ENCODE assay signal across 8 mouse cellular contexts in the genomic region with DNA sequence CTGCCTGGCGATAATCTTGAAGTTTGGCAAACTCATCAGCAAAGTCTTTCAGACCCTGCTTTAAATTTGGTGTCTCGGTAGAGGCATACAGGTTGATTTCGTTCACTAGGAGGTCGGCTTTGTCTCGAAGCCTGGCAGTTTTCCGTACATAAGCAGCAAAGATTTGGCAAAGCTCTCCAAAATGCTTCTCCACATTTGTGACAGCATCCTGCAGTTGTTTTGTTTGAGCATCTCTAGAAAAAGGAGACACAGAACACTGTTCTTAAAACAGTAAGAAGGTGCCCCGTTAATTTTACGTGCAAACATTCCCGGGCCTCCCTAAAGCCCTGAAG. TPM values are rescaled to one million over a fixed set of nuclear protein-coding genes. Genes with fewer than 3 reads are reported as not detected.
DNase-seq lines count a peak whose midpoint lies in the region; ATAC-seq and TF ChIP-seq lines count a peak whose summit lies in the region.

No protein-coding gene starts in this region.

- no peak for DNase-seq in cerebellum, adult 2 months
- DNase-seq in cerebellum, adult 9-10 months, result no peak
- no peak for DNase-seq in spleen, adult 2 months (ENCODE audit: low read depth in 1 of 2, low spot score in 2 of 2)
- DNase-seq in spleen, postnatal 14 days (ENCODE audit: low spot score in 2 of 2), result no peak
- DNase-seq in limb, embryonic 14.5 days (ENCODE audit: low spot score), result no peak
- DNase-seq in Muller cell, postnatal 12 days (ENCODE audit: inconsistent ontology term), result no peak
- no peak for DNase-seq in cerebellum, adult 11 months

- H3K4me2 ChIP-seq in limb, embryonic 14.5 days (replicated peaks; ENCODE audit: low read depth, low read length, severe bottlenecking), result peak overlapping the region; percentile 76
- peak overlapping the region; percentile 63 for H3K4me2 ChIP-seq in stomach, embryonic 15.5 days

- no peaks in the 10 kb centered on the region for H3K4me1 ChIP-seq in cerebellum, adult 2 months (ENCODE audit: control insufficient read depth, insufficient read depth, low read length)
- H3K4me1 ChIP-seq in spleen, adult 2 months (ENCODE audit: control insufficient read depth, insufficient read depth, insufficient read length), result peaks cover 4% of the 10 kb centered on the region; the same call in 1 of the 2 replicates
- H3K4me1 ChIP-seq in limb, embryonic 14.5 days (ENCODE audit: control insufficient read depth, insufficient read depth, low read length), result peaks cover 9% of the 10 kb centered on the region
- H3K4me1 ChIP-seq in stomach, embryonic 15.5 days, result peaks cover 6% of the 10 kb centered on the region; the same call in 1 of the 2 replicates

- no peaks in the 10 kb centered on the region for H3K27me3 ChIP-seq in cerebellum, adult 2 months (ENCODE audit: control insufficient read depth, insufficient read depth, low read length)
- peaks cover 5% of the 10 kb centered on the region for H3K27me3 ChIP-seq in spleen, adult 2 months (ENCODE audit: control insufficient read depth, insufficient read depth, low read length)
- no peaks in the 10 kb centered on the region for H3K27me3 ChIP-seq in limb, embryonic 14.5 days (ENCODE audit: control insufficient read depth, insufficient read depth, low read length)
- H3K27me3 ChIP-seq in stomach, embryonic 15.5 days (replicated peaks), result no peaks in the 10 kb centered on the region

- ATAC-seq in limb, embryonic 14.5 days (ENCODE audit: low FRiP score, low read depth), result no peak
- ATAC-seq in stomach, embryonic 15.5 days (ENCODE audit: insufficient read depth, low FRiP score, low read depth), result no peak

- H3K9ac ChIP-seq in limb, embryonic 14.5 days (ENCODE audit: low read depth, low read length, severe bottlenecking), result peak overlapping the region; percentile 99
- H3K9ac ChIP-seq in stomach, embryonic 15.5 days, result peak overlapping the region; percentile 87

- H3K36me3 ChIP-seq in spleen, adult 2 months (ENCODE audit: control insufficient read depth, insufficient read depth, low read length), result no peaks in the 10 kb centered on the region; the same call in 1 of the 2 replicates
- H3K36me3 ChIP-seq in limb, embryonic 14.5 days (ENCODE audit: control insufficient read depth, insufficient read depth, low read length), result peaks cover 28% of the 10 kb centered on the region
- peaks cover 8% of the 10 kb centered on the region; the same call in 1 of the 2 replicates for H3K36me3 ChIP-seq in stomach, embryonic 15.5 days

- no peak for TF ChIP-seq CTCF in cerebellum, adult 2 months (IDR thresholded peaks at IDR 0.05; ENCODE audit: borderline replicate concordance, insufficient read depth, low read depth, low read length)
- TF ChIP-seq CTCF in spleen, adult 2 months (IDR thresholded peaks at IDR 0.05; ENCODE audit: extremely low read depth, insufficient read depth, insufficient read length, insufficient replicate concordance), result no peak

- peak overlapping the region; percentile 72 for H3K4me3 ChIP-seq in cerebellum, adult 2 months (replicated peaks; ENCODE audit: insufficient read depth, low read depth, low read length)
- H3K4me3 ChIP-seq in spleen, adult 2 months (ENCODE audit: extremely low read depth, insufficient read depth, insufficient read length), result peak overlapping the region; percentile 84
- H3K4me3 ChIP-seq in limb, embryonic 14.5 days (replicated peaks; ENCODE audit: low read length), result peak overlapping the region; percentile 85
- H3K4me3 ChIP-seq in stomach, embryonic 15.5 days (replicated peaks), result peak overlapping the region; percentile 74

- TF ChIP-seq POLR2A in cerebellum, adult 2 months (IDR thresholded peaks at IDR 0.05; ENCODE audit: borderline replicate concordance, insufficient read depth, low read length), result no peak
- no peak for TF ChIP-seq POLR2A in spleen, adult 2 months (IDR thresholded peaks at IDR 0.05; ENCODE audit: low read depth, low read length)
- no peak for TF ChIP-seq POLR2A in limb, embryonic 14.5 days (IDR thresholded peaks at IDR 0.05; ENCODE audit: borderline replicate concordance, extremely low read depth, insufficient read depth, insufficient read length)

- 2% methylated on average over 9 of the region's 9 CpGs for WGBS in cerebellum, adult 2 months
- 29% methylated on average over 9 of the region's 9 CpGs for WGBS in spleen, adult 2 months
- WGBS in limb, embryonic 14.5 days, result 19% methylated on average over 9 of the region's 9 CpGs
- 11% methylated on average over 9 of the region's 9 CpGs for WGBS in stomach, embryonic 15.5 days

- peak overlapping the region; percentile 57; the same call in 1 of the 2 replicates for H3K27ac ChIP-seq in cerebellum, adult 2 months (ENCODE audit: insufficient read depth, low read length)
- H3K27ac ChIP-seq in spleen, adult 2 months (ENCODE audit: insufficient read depth, low read length), result no peak overlapping the region
- H3K27ac ChIP-seq in limb, embryonic 14.5 days (replicated peaks; ENCODE audit: low read depth, low read length), result peak overlapping the region; percentile 92
- peak overlapping the region; percentile 87 for H3K27ac ChIP-seq in stomach, embryonic 15.5 days

- no peaks in the 10 kb centered on the region for H3K9me3 ChIP-seq in limb, embryonic 14.5 days (ENCODE audit: control insufficient read depth, low read length)
- H3K9me3 ChIP-seq in stomach, embryonic 15.5 days, result no peaks in the 10 kb centered on the region

RNA-seq across cellular contexts. Expression of a gene that starts 0.9 kb away (rescaled TPM):
- polyA plus RNA-seq in cerebellum, adult 2 months (2012; rRNA removed), result 57.6 and 59.5 TPM in 2 replicates
- polyA plus RNA-seq in spleen, adult 2 months (2012; rRNA removed), result 1.6 and 1.8 TPM in 2 replicates
- 44.3 and 60.9 TPM in 2 replicates for polyA plus RNA-seq in limb, embryonic 14.5 days (2012; rRNA removed)
- 102 and 108 TPM in 2 replicates for polyA plus RNA-seq in limb, embryonic 14.5 days (2014; fragmentation: Nextera tagmentation; extraction: Ambion mirVana)
- polyA plus RNA-seq in stomach, embryonic 15.5 days (2015; fragmentation: Nextera tagmentation; extraction: Ambion mirVana), result 75.2 and 80.7 TPM in 2 replicates

RNA-seq across cellular contexts. Expression of a gene that starts 30.9 kb away (rescaled TPM):
- polyA plus RNA-seq in cerebellum, adult 2 months (2012; rRNA removed), result 10.9 and 13.9 TPM in 2 replicates
- polyA plus RNA-seq in spleen, adult 2 months (2012; rRNA removed), result 5.8 and 8.5 TPM in 2 replicates
- 11.8 and 11.9 TPM in 2 replicates for polyA plus RNA-seq in limb, embryonic 14.5 days (2012; rRNA removed)
- 5.4 and 7.3 TPM in 2 replicates for polyA plus RNA-seq in limb, embryonic 14.5 days (2014; fragmentation: Nextera tagmentation; extraction: Ambion mirVana)
- 4.5 and 4.8 TPM in 2 replicates for polyA plus RNA-seq in stomach, embryonic 15.5 days (2015; fragmentation: Nextera tagmentation; extraction: Ambion mirVana)

Comparison
In these comparisons a context has a peak if more than half of its experiments do, and no peak if none do; other contexts are left out.
1. RNA of a gene that starts 0.9 kb away (polyA plus RNA-seq): 44.3 to 108 TPM in limb, embryonic 14.5 days, 75.2 to 80.7 TPM in stomach, embryonic 15.5 days and 57.6 to 59.5 TPM in cerebellum, adult 2 months; 1.6 to 1.8 TPM in spleen, adult 2 months; every median in the first group is over 10 times any median in the second.
2. Peak in every context shown above with its lines, with median percentiles within 50 percentile points of each other: H3K4me3 ChIP-seq.